Mouse (Mus musculus): ENCODE measurements at regions not wholly inside any gene's neighbourhood (a gene's known extent, or its start where the extent isn't known, plus 50 kb on each side); places are given as distances from the start of the nearest gene placed in this dataset.

GRCm38 (mm10) chr11:56716953-56717352 lies 294.2 kb upstream of the Gria1 start:
- ATAC-seq = no peak
- Histone ChIP-seq H3K4me2 (ENCODE audit: low read length) (no peak overlapping the region), H3K4me1 (ENCODE audit: control insufficient read depth, insufficient read depth, low read length) (no peaks in the 10 kb centered on the region), H3K27me3 (replicated peaks; ENCODE audit: control insufficient read depth, insufficient read depth, low read length) (no peaks in the 10 kb centered on the region), H3K27ac (ENCODE audit: low read depth, low read length) (no peak overlapping the region), H3K9ac (ENCODE audit: low read length) (no peak overlapping the region), H3K4me3 (ENCODE audit: low read depth, low read length) (no peak overlapping the region), H3K9me3 (replicated peaks; ENCODE audit: control insufficient read depth, low read length) (no peaks in the 10 kb centered on the region), H3K36me3 (ENCODE audit: control insufficient read depth, insufficient read depth, low read length) (no peaks in the 10 kb centered on the region)
- DNase-seq (ENCODE audit: low spot score) = no peak
- 82% methylated on average over 2 of the region's 2 CpGs for WGBS

GRCm38 (mm10) chr11:56725141-56725540 lies 286.0 kb upstream of the Gria1 start:
- Histone ChIP-seq H3K9ac (ENCODE audit: low read length) (no peak overlapping the region), H3K27me3 (replicated peaks; ENCODE audit: control insufficient read depth, insufficient read depth, low read length) (no peaks in the 10 kb centered on the region), H3K27ac (ENCODE audit: low read depth, low read length) (no peak overlapping the region), H3K9me3 (replicated peaks; ENCODE audit: control insufficient read depth, low read length) (no peaks in the 10 kb centered on the region), H3K4me1 (ENCODE audit: control insufficient read depth, insufficient read depth, low read length) (no peaks in the 10 kb centered on the region), H3K4me2 (ENCODE audit: low read length) (no peak overlapping the region), H3K4me3 (ENCODE audit: low read depth, low read length) (no peak overlapping the region), H3K36me3 (ENCODE audit: control insufficient read depth, insufficient read depth, low read length) (no peaks in the 10 kb centered on the region)
- DNase-seq (ENCODE audit: low spot score) = no peak
- WGBS = 45% methylated on average over 3 of the region's 3 CpGs
- no peak for ATAC-seq

GRCm38 (mm10) chr11:56726161-56726560 lies 285.0 kb upstream of the Gria1 start:
- Histone ChIP-seq H3K36me3 (ENCODE audit: control insufficient read depth, insufficient read depth, low read length) (no peaks in the 10 kb centered on the region), H3K4me2 (ENCODE audit: low read length) (no peak overlapping the region), H3K9ac (ENCODE audit: low read length) (no peak overlapping the region), H3K4me3 (ENCODE audit: low read depth, low read length) (no peak overlapping the region), H3K4me1 (ENCODE audit: control insufficient read depth, insufficient read depth, low read length) (no peaks in the 10 kb centered on the region), H3K27me3 (replicated peaks; ENCODE audit: control insufficient read depth, insufficient read depth, low read length) (no peaks in the 10 kb centered on the region), H3K27ac (ENCODE audit: low read depth, low read length) (no peak overlapping the region), H3K9me3 (replicated peaks; ENCODE audit: control insufficient read depth, low read length) (no peaks in the 10 kb centered on the region)
- DNase-seq (ENCODE audit: low spot score) (no peak), ATAC-seq (no peak)

GRCm38 (mm10) chr11:56727556-56727955 lies 283.6 kb upstream of the Gria1 start:
- Histone ChIP-seq H3K4me1 (ENCODE audit: control insufficient read depth, insufficient read depth, low read length) (no peaks in the 10 kb centered on the region), H3K9ac (ENCODE audit: low read length) (no peak overlapping the region), H3K27ac (ENCODE audit: low read depth, low read length) (no peak overlapping the region), H3K4me3 (ENCODE audit: low read depth, low read length) (no peak overlapping the region), H3K36me3 (ENCODE audit: control insufficient read depth, insufficient read depth, low read length) (no peaks in the 10 kb centered on the region), H3K4me2 (ENCODE audit: low read length) (no peak overlapping the region), H3K9me3 (replicated peaks; ENCODE audit: control insufficient read depth, low read length) (no peaks in the 10 kb centered on the region), H3K27me3 (replicated peaks; ENCODE audit: control insufficient read depth, insufficient read depth, low read length) (no peaks in the 10 kb centered on the region)
- DNase-seq (ENCODE audit: low spot score) (no peak), ATAC-seq (no peak)
- 81% methylated on average over 4 of the region's 4 CpGs for WGBS

- H3K27ac ChIP-seq (ENCODE audit: low read depth, low read length) = no peak overlapping the region
- no peak overlapping the region for H3K4me2 ChIP-seq (ENCODE audit: low read length)
- ATAC-seq (no peak), DNase-seq (ENCODE audit: low spot score) (no peak)
- no peak overlapping the region for H3K4me3 ChIP-seq (ENCODE audit: low read depth, low read length)
- no peak overlapping the region for H3K9ac ChIP-seq (ENCODE audit: low read length)
- H3K27me3 ChIP-seq (replicated peaks; ENCODE audit: control insufficient read depth, insufficient read depth, low read length) = no peaks in the 10 kb centered on the region
- WGBS = 89% methylated on average over 6 of the region's 6 CpGs
- no peaks in the 10 kb centered on the region for H3K4me1 ChIP-seq (ENCODE audit: control insufficient read depth, insufficient read depth, low read length)
- H3K36me3 ChIP-seq (ENCODE audit: control insufficient read depth, insufficient read depth, low read length) = no peaks in the 10 kb centered on the region
- no peaks in the 10 kb centered on the region for H3K9me3 ChIP-seq (replicated peaks; ENCODE audit: control insufficient read depth, low read length)
Measured at GRCm38 (mm10) chr11:56728204-56729002, 282.8 kb upstream of the Gria1 start.

GRCm38 (mm10) chr11:56741857-56742256 lies 269.3 kb upstream of the Gria1 start:
- no peak overlapping the region for H3K4me3 ChIP-seq (ENCODE audit: low read depth, low read length)
- ATAC-seq (no peak; the same call in 1 of the 2 replicates), DNase-seq (ENCODE audit: low spot score) (peak; percentile 44)
- peak overlapping the region; percentile 41; the same call in 1 of the 2 replicates for H3K27ac ChIP-seq (ENCODE audit: low read depth, low read length)
- H3K4me2 ChIP-seq (ENCODE audit: low read length) = no peak overlapping the region
- H3K9ac ChIP-seq (ENCODE audit: low read length) = no peak overlapping the region
- no peaks in the 10 kb centered on the region for H3K9me3 ChIP-seq (replicated peaks; ENCODE audit: control insufficient read depth, low read length)
- WGBS = 4% methylated on average over 2 of the region's 2 CpGs
- no peaks in the 10 kb centered on the region for H3K27me3 ChIP-seq (replicated peaks; ENCODE audit: control insufficient read depth, insufficient read depth, low read length)
- H3K4me1 ChIP-seq (ENCODE audit: control insufficient read depth, insufficient read depth, low read length) = peaks cover 5% of the 10 kb centered on the region
- no peaks in the 10 kb centered on the region for H3K36me3 ChIP-seq (ENCODE audit: control insufficient read depth, insufficient read depth, low read length)

- ATAC-seq (peak; percentile 49; the same call in 1 of the 2 replicates), DNase-seq (ENCODE audit: low spot score) (peak; percentile 26)
Measured at GRCm38 (mm10) chr11:56750032-56750431, 261.2 kb upstream of the Gria1 start.

GRCm38 (mm10) chr11:56750639-56751038 lies 260.5 kb upstream of the Gria1 start:
- H3K4me2 ChIP-seq (ENCODE audit: low read length) = no peak overlapping the region
- DNase-seq (ENCODE audit: low spot score) (no peak), ATAC-seq (no peak)
- peaks cover 9% of the 10 kb centered on the region; the same call in 1 of the 2 replicates for H3K4me1 ChIP-seq (ENCODE audit: control insufficient read depth, insufficient read depth, low read length)
- no peaks in the 10 kb centered on the region for H3K9me3 ChIP-seq (replicated peaks; ENCODE audit: control insufficient read depth, low read length)
- no peaks in the 10 kb centered on the region for H3K36me3 ChIP-seq (ENCODE audit: control insufficient read depth, insufficient read depth, low read length)
- no peak overlapping the region for H3K9ac ChIP-seq (ENCODE audit: low read length)
- 28% methylated on average over 8 of the region's 8 CpGs for WGBS
- no peak overlapping the region for H3K27ac ChIP-seq (ENCODE audit: low read depth, low read length)
- H3K4me3 ChIP-seq (ENCODE audit: low read depth, low read length) = no peak overlapping the region
- H3K27me3 ChIP-seq (replicated peaks; ENCODE audit: control insufficient read depth, insufficient read depth, low read length) = no peaks in the 10 kb centered on the region

More at GRCm38 (mm10) chr11:56750032-56750431, 261.2 kb upstream of the Gria1 start:
- 18% methylated on average over 5 of the region's 5 CpGs for WGBS
- no peaks in the 10 kb centered on the region for H3K9me3 ChIP-seq (replicated peaks; ENCODE audit: control insufficient read depth, low read length)
- no peaks in the 10 kb centered on the region for H3K36me3 ChIP-seq (ENCODE audit: control insufficient read depth, insufficient read depth, low read length)
- peak overlapping the region; percentile 7; the same call in 1 of the 2 replicates for H3K4me2 ChIP-seq (ENCODE audit: low read length)
- no peaks in the 10 kb centered on the region for H3K27me3 ChIP-seq (replicated peaks; ENCODE audit: control insufficient read depth, insufficient read depth, low read length)
- H3K4me1 ChIP-seq (ENCODE audit: control insufficient read depth, insufficient read depth, low read length) = peaks cover 9% of the 10 kb centered on the region; the same call in 1 of the 2 replicates
- H3K27ac ChIP-seq (ENCODE audit: low read depth, low read length) = no peak overlapping the region
- H3K4me3 ChIP-seq (ENCODE audit: low read depth, low read length) = no peak overlapping the region
- no peak overlapping the region for H3K9ac ChIP-seq (ENCODE audit: low read length)

- no peaks in the 10 kb centered on the region for H3K27me3 ChIP-seq (replicated peaks; ENCODE audit: control insufficient read depth, insufficient read depth, low read length)
- H3K27ac ChIP-seq (ENCODE audit: low read depth, low read length) = no peak overlapping the region
- H3K36me3 ChIP-seq (ENCODE audit: control insufficient read depth, insufficient read depth, low read length) = no peaks in the 10 kb centered on the region
- H3K9ac ChIP-seq (ENCODE audit: low read length) = no peak overlapping the region
- WGBS = 39% methylated on average over 5 of the region's 5 CpGs
- H3K4me3 ChIP-seq (ENCODE audit: low read depth, low read length) = no peak overlapping the region
- H3K4me2 ChIP-seq (ENCODE audit: low read length) = no peak overlapping the region
- H3K4me1 ChIP-seq (ENCODE audit: control insufficient read depth, insufficient read depth, low read length) = peaks cover 9% of the 10 kb centered on the region; the same call in 1 of the 2 replicates
- DNase-seq (ENCODE audit: low spot score) (peak; percentile 6), ATAC-seq (no peak)
- no peaks in the 10 kb centered on the region for H3K9me3 ChIP-seq (replicated peaks; ENCODE audit: control insufficient read depth, low read length)
Measured at GRCm38 (mm10) chr11:56751918-56752317, 259.3 kb upstream of the Gria1 start.

Measured in forebrain, embryonic 14.5 days (tissue).